Mouse (Mus musculus) olfactory bulb, adult 2 months (tissue): Measurements from ENCODE around the gene Utrn.

Experiments
- CTCF ChIP-seq: fragments of 200-500 bp; IDR thresholded peaks from 2 replicates; pipeline ENCODE4 v1.5.1; 2012; ENCODE audit warnings: low read depth, mild to moderate bottlenecking, low read length, moderate library complexity; ENCODE audit not compliant: insufficient read depth
- POLR2A ChIP-seq: fragments of 200-500 bp; IDR thresholded peaks from 2 replicates; pipeline ENCODE4 v1.6.1; 2012; ENCODE audit warnings: mild to moderate bottlenecking, low read depth, low read length, moderate library complexity; ENCODE audit not compliant: insufficient read depth

DNA sequence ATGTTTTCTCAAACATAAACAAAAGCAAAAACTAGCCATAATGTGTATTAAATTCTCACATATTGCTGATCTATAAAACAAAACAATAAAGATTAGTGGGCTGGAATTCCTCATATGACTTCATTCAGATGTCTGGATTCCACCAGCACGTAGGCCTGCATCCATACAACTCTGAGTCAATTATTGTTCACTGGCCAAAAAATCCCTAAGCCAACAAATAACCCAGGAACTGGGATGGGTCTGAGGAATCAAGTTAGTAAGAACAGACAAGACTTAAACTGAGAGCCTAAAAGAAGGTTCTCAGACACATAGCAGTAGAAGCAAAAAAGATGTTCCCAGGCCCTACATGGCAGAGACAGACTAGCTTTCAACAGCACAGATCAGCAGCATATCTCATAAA lies 65.2 kb downstream of the Utrn start:
- no peak for TF ChIP-seq CTCF
- no peak for TF ChIP-seq POLR2A
